Mouse (Mus musculus): ENCODE measurements around the gene Hoxd9.

- TF ChIP-seq POLR2A (IDR thresholded peaks at IDR 0.05; ENCODE audit: borderline replicate concordance, low read depth, low read length): no peak
- TF ChIP-seq CTCF (IDR thresholded peaks at IDR 0.05; ENCODE audit: low read depth, low read length): no peak
These were observed 13.4 kb upstream of the Hoxd9 start for GRCm38 (mm10) chr2:74684106-74684505.
